Mouse (Mus musculus) intestine, embryonic 15.5 days (tissue): ENCODE results near the gene Arl4d. TPM values are rescaled to one million over a fixed set of nuclear protein-coding genes. Genes with fewer than 3 reads are reported as not detected.
"Not testable (repeated sequence)": the region's sequence is repeated elsewhere in the genome, so short reads cannot be mapped to it uniquely, and the experiment has no call there.

Experiments
- ATAC-seq: fragments of 200-750 bp; cut with Nextera tagmentation; 2 replicates; pipeline ENCODE4 v1.8.0; 2017; ENCODE audit warnings: moderate TSS enrichment, moderate library complexity
- H3K27ac ChIP-seq: fragments of 300-500 bp; sonication (generic); 2 replicates; pipeline ENCODE4 v1.5.1; 2015; ENCODE audit warnings: mild to moderate bottlenecking, inconsistent platforms
- H3K27me3 ChIP-seq: fragments of 300-500 bp; sonication (generic); replicated peaks from 2 replicates; pipeline ENCODE4 v1.6.1; 2015; ENCODE audit warnings: inconsistent platforms
- H3K36me3 ChIP-seq: fragments of 300-500 bp; sonication (generic); 2 replicates; pipeline ENCODE4 v1.6.1; 2015; ENCODE audit warnings: inconsistent platforms
- H3K4me1 ChIP-seq: fragments of 300-500 bp; sonication (generic); replicated peaks from 2 replicates; pipeline ENCODE4 v1.6.1; 2015; ENCODE audit warnings: inconsistent platforms
- H3K4me2 ChIP-seq: fragments of 300-500 bp; sonication (generic); replicated peaks from 2 replicates; pipeline ENCODE4 v1.6.1; 2015; ENCODE audit warnings: mild to moderate bottlenecking, inconsistent platforms
- H3K4me3 ChIP-seq: fragments of 300-500 bp; sonication (generic); replicated peaks from 2 replicates; pipeline ENCODE4 v1.5.1; 2015; ENCODE audit warnings: inconsistent platforms
- H3K9ac ChIP-seq: fragments of 300-500 bp; sonication (generic); 2 replicates; pipeline ENCODE4 v1.6.1; 2015; ENCODE audit warnings: inconsistent platforms
- H3K9me3 ChIP-seq: fragments of 300-500 bp; sonication (generic); 2 replicates; pipeline ENCODE4 v1.6.1; 2016; ENCODE audit warnings: inconsistent platforms
- WGBS: fragments of 180-500 bp; shearing (Covaris S2); methylation state at CpG from one replicate; pipeline ENCODE4 v1.1.7; 2015; 5-methylcytosine and 5-hydroxymethylcytosine counted together
- polyA plus RNA-seq: library from polyadenylated mRNA; unstranded; fragments of >200 nt; fragmentation: Nextera tagmentation; extraction: Ambion mirVana; gene quantifications from 2 replicates; pipeline ENCODE4 v1.2.1, GENCODE M21; 2015

Arl4d gene
- polyA plus RNA-seq, 1 experiment from 2014 or later: 7.8 TPM

- Histone ChIP-seq H3K36me3 (no peaks in the 10 kb centered on the region), H3K4me3 (no peak overlapping the region), H3K27ac (no peak overlapping the region), H3K4me1 (no peaks in the 10 kb centered on the region), H3K27me3 (no peaks in the 10 kb centered on the region), H3K4me2 (no peak overlapping the region), H3K9ac (no peak overlapping the region), H3K9me3 (no peaks in the 10 kb centered on the region)
- 81% methylated on average over 10 of the region's 10 CpGs for WGBS
- no peak for ATAC-seq
These were observed 29.7 kb upstream of the Arl4d start for GRCm38 (mm10) chr11:101635660-101636059.

- H3K9ac ChIP-seq: no peak overlapping the region
- H3K27ac ChIP-seq: no peak overlapping the region
- H3K36me3 ChIP-seq: no peaks in the 10 kb centered on the region
- no peak overlapping the region for H3K4me3 ChIP-seq
- H3K27me3 ChIP-seq: no peaks in the 10 kb centered on the region
- ATAC-seq: no peak
- H3K4me2 ChIP-seq: no peak overlapping the region
- 92% methylated on average over 4 of the region's 4 CpGs for WGBS
- H3K9me3 ChIP-seq: no peaks in the 10 kb centered on the region
- H3K4me1 ChIP-seq: no peaks in the 10 kb centered on the region
These were observed 25.6 kb upstream of the Arl4d start for GRCm38 (mm10) chr11:101639761-101640160.

GRCm38 (mm10) chr11:101640857-101641709, 24.3 kb upstream of the Arl4d start:
- not testable (repeated sequence) for H3K36me3 ChIP-seq, H3K9me3 ChIP-seq, H3K27me3 ChIP-seq, H3K4me1 ChIP-seq
- Histone ChIP-seq H3K27ac (peak overlapping the region; percentile 71), H3K4me3 (peak overlapping the region; percentile 30), H3K9ac (peak overlapping the region; percentile 44; the same call in 1 of the 2 replicates), H3K4me2 (peak overlapping the region; percentile 58)
- 5% methylated on average over 53 of the region's 53 CpGs for WGBS
- peak; percentile 76 for ATAC-seq

GRCm38 (mm10) chr11:101641710-101642642, 23.4 kb upstream of the Arl4d start:
- H3K27ac ChIP-seq: peak overlapping the region; percentile 71
- H3K9me3 ChIP-seq, H3K4me3 ChIP-seq, H3K9ac ChIP-seq, H3K4me1 ChIP-seq, H3K27me3 ChIP-seq, H3K36me3 ChIP-seq: not testable (repeated sequence)
- 5% methylated on average over 13 of the region's 26 CpGs for WGBS
- ATAC-seq: peak; percentile 79
- peak overlapping the region; percentile 58 for H3K4me2 ChIP-seq

- no peak overlapping the region for H3K9ac ChIP-seq
- H3K27me3 ChIP-seq: no peaks in the 10 kb centered on the region
- no peak overlapping the region for H3K27ac ChIP-seq
- no peak overlapping the region for H3K4me3 ChIP-seq
- no peak overlapping the region for H3K4me2 ChIP-seq
- H3K9me3 ChIP-seq: no peaks in the 10 kb centered on the region
- WGBS: 46% methylated on average over 5 of the region's 5 CpGs
- ATAC-seq: no peak
- H3K4me1 ChIP-seq: no peaks in the 10 kb centered on the region
- H3K36me3 ChIP-seq: no peaks in the 10 kb centered on the region
These were observed 22.4 kb upstream of the Arl4d start for GRCm38 (mm10) chr11:101642931-101643330.

GRCm38 (mm10) chr11:101644591-101644990, 20.8 kb upstream of the Arl4d start:
- WGBS: 55% methylated on average over 3 of the region's 3 CpGs
- no peak overlapping the region for H3K27ac ChIP-seq

GRCm38 (mm10) chr11:101645043-101645410, 20.3 kb upstream of the Arl4d start:
- H3K4me3 ChIP-seq, H3K9ac ChIP-seq, H3K4me2 ChIP-seq, H3K9me3 ChIP-seq, H3K36me3 ChIP-seq, H3K27me3 ChIP-seq, ATAC-seq, H3K4me1 ChIP-seq: not testable (repeated sequence)
- 1% methylated on average over 4 of the region's 4 CpGs for WGBS
- peak overlapping the region; percentile 40; the same call in 1 of the 2 replicates for H3K27ac ChIP-seq

More at GRCm38 (mm10) chr11:101644591-101644990, 20.8 kb upstream of the Arl4d start:
- H3K4me3 ChIP-seq: no peak overlapping the region
- no peaks in the 10 kb centered on the region for H3K36me3 ChIP-seq
- H3K27me3 ChIP-seq: no peaks in the 10 kb centered on the region
- no peaks in the 10 kb centered on the region for H3K4me1 ChIP-seq
- H3K4me2 ChIP-seq: no peak overlapping the region
- no peaks in the 10 kb centered on the region for H3K9me3 ChIP-seq
- ATAC-seq: no peak
- no peak overlapping the region for H3K9ac ChIP-seq

GRCm38 (mm10) chr11:101645411-101646282, 19.7 kb upstream of the Arl4d start:
- not testable (repeated sequence) for H3K4me1 ChIP-seq, H3K9me3 ChIP-seq, H3K27me3 ChIP-seq, H3K36me3 ChIP-seq
- ATAC-seq: peak; percentile 82
- peak overlapping the region; percentile 28 for H3K4me3 ChIP-seq
- H3K9ac ChIP-seq: peak overlapping the region; percentile 37
- WGBS: under 1% methylated on average over 44 of the region's 56 CpGs
- peak overlapping the region; percentile 57 for H3K4me2 ChIP-seq
- H3K27ac ChIP-seq: peak overlapping the region; percentile 84

GRCm38 (mm10) chr11:101646283-101646794, 19.0 kb upstream of the Arl4d start:
- H3K27ac ChIP-seq: peak overlapping the region; percentile 84
- peak overlapping the region; percentile 37 for H3K9ac ChIP-seq
- H3K4me1 ChIP-seq, ATAC-seq, H3K9me3 ChIP-seq, H3K36me3 ChIP-seq, H3K27me3 ChIP-seq: not testable (repeated sequence)
- 11% methylated on average over 16 of the region's 16 CpGs for WGBS
- H3K4me2 ChIP-seq: peak overlapping the region; percentile 57
- peak overlapping the region; percentile 28 for H3K4me3 ChIP-seq

GRCm38 (mm10) chr11:101647093-101647492, 18.2 kb upstream of the Arl4d start:
- H3K27ac ChIP-seq, H3K9me3 ChIP-seq, ATAC-seq, H3K27me3 ChIP-seq, H3K4me3 ChIP-seq, H3K4me1 ChIP-seq, H3K36me3 ChIP-seq, H3K4me2 ChIP-seq, H3K9ac ChIP-seq: not testable (repeated sequence)
- 91% methylated on average over 10 of the region's 10 CpGs for WGBS

- Histone ChIP-seq H3K27me3 (0 out of 2 replicates have a peak, but pooled peaks cover 4% of the 10 kb centered on the region), H3K9me3 (no peaks in the 10 kb centered on the region), H3K4me3 (no peak overlapping the region), H3K27ac (no peak overlapping the region), H3K9ac (no peak overlapping the region), H3K4me1 (peaks cover 4% of the 10 kb centered on the region; the same call in 1 of the 2 replicates), H3K4me2 (no peak overlapping the region), H3K36me3 (no peaks in the 10 kb centered on the region)
- no peak for ATAC-seq
- WGBS: 84% methylated on average over 4 of the region's 4 CpGs
These were observed 9.0 kb upstream of the Arl4d start for GRCm38 (mm10) chr11:101656356-101656755.
